8 mouse cellular contexts compared by ENCODE assay signal in genomic region chr4:130664414-130665029, GRCm38 (mm10). TPM values are rescaled to one million over a fixed set of nuclear protein-coding genes. Genes with fewer than 3 reads are reported as not detected.
A peak's percentile ranks its signal among the peaks of the same experiment; 100 is the strongest.
DNase-seq lines count a peak whose midpoint lies in the region; ATAC-seq and TF ChIP-seq lines count a peak whose summit lies in the region.

No protein-coding gene starts in this region.

- 6% methylated on average over 7 of the region's 7 CpGs for WGBS in heart, embryonic 11.5 days (ENCODE audit: insufficient replicate concordance)
- 2% methylated on average over 7 of the region's 7 CpGs for WGBS in forebrain, embryonic 16.5 days
- 3% methylated on average over 7 of the region's 7 CpGs for WGBS in liver, embryonic 15.5 days (ENCODE audit: insufficient replicate concordance)

- TF ChIP-seq CTCF in E14TG2a.4 (conservative IDR thresholded peaks at IDR 0.05; ENCODE audit: low read length) = no peak

- no peak for ATAC-seq in heart, embryonic 11.5 days (replicated peaks; ENCODE audit: insufficient number of reproducible peaks, low FRiP score, low TSS enrichment)
- ATAC-seq in forebrain, embryonic 16.5 days = no peak
- ATAC-seq in liver, embryonic 15.5 days (ENCODE audit: insufficient read depth) = no peak

- H3K36me3 ChIP-seq in heart, embryonic 11.5 days (ENCODE audit: control insufficient read depth, insufficient read depth, low read length) = no peaks in the 10 kb centered on the region
- H3K36me3 ChIP-seq in E14TG2a.4 (ENCODE audit: insufficient read depth, low read length) = peaks cover 52% of the 10 kb centered on the region
- 0 out of 2 replicates have a peak, but pooled peaks cover 3% of the 10 kb centered on the region for H3K36me3 ChIP-seq in forebrain, embryonic 16.5 days (ENCODE audit: control insufficient read depth, insufficient read depth)
- peaks cover 12% of the 10 kb centered on the region for H3K36me3 ChIP-seq in liver, embryonic 15.5 days (replicated peaks)

- H3K27ac ChIP-seq in heart, embryonic 11.5 days (ENCODE audit: low read depth, low read length) = peak overlapping the region; percentile 97; the same call in 1 of the 2 replicates
- peak overlapping the region; percentile 93 for H3K27ac ChIP-seq in forebrain, embryonic 16.5 days (ENCODE audit: low read length)
- H3K27ac ChIP-seq in liver, embryonic 15.5 days (replicated peaks) = peak overlapping the region; percentile 95

- peak overlapping the region; percentile 99 for H3K9ac ChIP-seq in heart, embryonic 11.5 days (ENCODE audit: low read depth, low read length)
- peak overlapping the region; percentile 77 for H3K9ac ChIP-seq in forebrain, embryonic 16.5 days (replicated peaks; ENCODE audit: low read depth, low read length)
- H3K9ac ChIP-seq in liver, embryonic 15.5 days = peak overlapping the region; percentile 96

- DNase-seq in heart, adult 8-10 months (ENCODE audit: low spot score) = no peak
- DNase-seq in adrenal gland, adult 18-20 months (ENCODE audit: low spot score in 2 of 2) = no peak
- no peak for DNase-seq in kidney, postnatal 14 days
- DNase-seq in testis, postnatal 14 days (ENCODE audit: low spot score) = no peak

- peak overlapping the region; percentile 81 for H3K4me2 ChIP-seq in heart, embryonic 11.5 days
- peak overlapping the region; percentile 65 for H3K4me2 ChIP-seq in forebrain, embryonic 16.5 days (ENCODE audit: low read length)
- peak overlapping the region; percentile 80 for H3K4me2 ChIP-seq in liver, embryonic 15.5 days

- no peaks in the 10 kb centered on the region for H3K27me3 ChIP-seq in heart, embryonic 11.5 days (ENCODE audit: control insufficient read depth, insufficient read depth, low read length)
- no peaks in the 10 kb centered on the region for H3K27me3 ChIP-seq in E14TG2a.4 (ENCODE audit: insufficient read depth, low read length)
- H3K27me3 ChIP-seq in forebrain, embryonic 16.5 days (replicated peaks; ENCODE audit: control insufficient read depth, insufficient read depth, low read length) = no peaks in the 10 kb centered on the region
- H3K27me3 ChIP-seq in liver, embryonic 15.5 days = no peaks in the 10 kb centered on the region

- peak overlapping the region; percentile 96 for H3K4me3 ChIP-seq in heart, embryonic 11.5 days (ENCODE audit: low read depth, low read length)
- H3K4me3 ChIP-seq in E14TG2a.4 (replicated peaks; ENCODE audit: low read length) = peak overlapping the region; percentile 96
- peak overlapping the region; percentile 58 for H3K4me3 ChIP-seq in forebrain, embryonic 16.5 days (replicated peaks; ENCODE audit: low read length)
- H3K4me3 ChIP-seq in liver, embryonic 15.5 days (replicated peaks) = peak overlapping the region; percentile 93

- no peaks in the 10 kb centered on the region for H3K9me3 ChIP-seq in heart, embryonic 11.5 days (replicated peaks; ENCODE audit: control insufficient read depth, low read length)
- no peaks in the 10 kb centered on the region for H3K9me3 ChIP-seq in E14TG2a.4 (ENCODE audit: low read length)
- no peaks in the 10 kb centered on the region for H3K9me3 ChIP-seq in forebrain, embryonic 16.5 days (ENCODE audit: control insufficient read depth, low read length)
- no peaks in the 10 kb centered on the region for H3K9me3 ChIP-seq in liver, embryonic 15.5 days (replicated peaks)

- peaks cover 11% of the 10 kb centered on the region for H3K4me1 ChIP-seq in heart, embryonic 11.5 days (ENCODE audit: control insufficient read depth, insufficient read depth, low read length)
- H3K4me1 ChIP-seq in E14TG2a.4 (replicated peaks; ENCODE audit: low read depth, low read length) = peaks cover 85% of the 10 kb centered on the region
- peaks cover 33% of the 10 kb centered on the region for H3K4me1 ChIP-seq in forebrain, embryonic 16.5 days (replicated peaks; ENCODE audit: control insufficient read depth, insufficient read depth, low read length)
- peaks cover 77% of the 10 kb centered on the region for H3K4me1 ChIP-seq in liver, embryonic 15.5 days (replicated peaks)

RNA-seq across cellular contexts. Expression of gene Pum1, which starts 1.4 kb away (rescaled TPM):
- polyA plus RNA-seq in heart, embryonic 11.5 days (2014; fragmentation: Nextera tagmentation; extraction: Ambion mirVana) = 64.8 and 68.3 TPM in 2 replicates
- total RNA-seq in heart, adult 8-10 months (2022) = 10 to 100 TPM; 53.7 to 65.4 (median 60.3) TPM
- polyA plus RNA-seq in forebrain, embryonic 16.5 days (2015; fragmentation: Nextera tagmentation; extraction: Ambion mirVana) = 137 and 142 TPM in 2 replicates
- polyA plus RNA-seq in liver, embryonic 15.5 days (2015; fragmentation: Nextera tagmentation; extraction: Ambion mirVana) = 31.7 and 35.7 TPM in 2 replicates
- 10 to 100 TPM; 68.9 to 79.0 TPM for total RNA-seq in adrenal gland, adult 18-20 months (2021)
